Mouse (Mus musculus) thymus, postnatal 0 days (tissue): Measurements from ENCODE around the gene Camk1g. TPM values are rescaled to one million over a fixed set of nuclear protein-coding genes. Genes with fewer than 3 reads are reported as not detected.

Experiments used
- DNase-seq: peaks from one replicate; pipeline ENCODE4 v3.0.0-alpha.2; 2015; ENCODE audit warnings: low spot score
- polyA plus RNA-seq: library from polyadenylated mRNA; unstranded; fragments of >200 nt; fragmentation: Nextera tagmentation; extraction: Ambion mirVana; gene quantifications from 2 replicates; pipeline ENCODE4 v1.2.1, GENCODE M21; 2015

The Camk1g gene
- 1.0 and 2.6 TPM in 2 replicates for polyA plus RNA-seq

GRCm38 (mm10) chr1:193370096-193370495, at the start of gene Camk1g:
Gene Camk1g (minus strand): TSS chr1:193370298.
- peak; percentile 44 for DNase-seq

- DNase-seq = no peak
Observed at GRCm38 (mm10) chr1:193419168-193419567, 49.1 kb upstream of the Camk1g start.

GRCm38 (mm10) chr1:193418656-193419055, 48.6 kb upstream of the Camk1g start:
- no peak for DNase-seq

GRCm38 (mm10) chr1:193414067-193414466, 44.0 kb upstream of the Camk1g start:
- no peak for DNase-seq

- no peak for DNase-seq
Observed at GRCm38 (mm10) chr1:193413368-193414000, 43.4 kb upstream of the Camk1g start.

- DNase-seq = peak; percentile 16
Observed at GRCm38 (mm10) chr1:193407487-193407886, 37.4 kb upstream of the Camk1g start.

- DNase-seq = no peak
Observed at GRCm38 (mm10) chr1:193406059-193406642, 36.1 kb upstream of the Camk1g start.

GRCm38 (mm10) chr1:193401695-193402094, 31.6 kb upstream of the Camk1g start:
- no peak for DNase-seq

GRCm38 (mm10) chr1:193400348-193400747, 30.2 kb upstream of the Camk1g start:
- DNase-seq = no peak

GRCm38 (mm10) chr1:193398728-193399437, 28.8 kb upstream of the Camk1g start:
- DNase-seq = no peak

GRCm38 (mm10) chr1:193397109-193397508, 27.0 kb upstream of the Camk1g start:
- DNase-seq = no peak

- DNase-seq = no peak
Observed at GRCm38 (mm10) chr1:193392266-193392665, 22.2 kb upstream of the Camk1g start.

GRCm38 (mm10) chr1:193390004-193390403, 19.9 kb upstream of the Camk1g start:
- DNase-seq = no peak

GRCm38 (mm10) chr1:193389505-193389904, 19.4 kb upstream of the Camk1g start:
- no peak for DNase-seq

GRCm38 (mm10) chr1:193387241-193387640, 17.1 kb upstream of the Camk1g start:
- DNase-seq = no peak

- DNase-seq = peak; percentile 73
Observed at GRCm38 (mm10) chr1:193386136-193386535, 16.0 kb upstream of the Camk1g start.

GRCm38 (mm10) chr1:193382841-193383462, 12.9 kb upstream of the Camk1g start:
- DNase-seq = peak; percentile 68

- peak; percentile 75 for DNase-seq
Observed at GRCm38 (mm10) chr1:193382435-193382834, 12.3 kb upstream of the Camk1g start.

GRCm38 (mm10) chr1:193381597-193382404, 11.7 kb upstream of the Camk1g start:
- no peak for DNase-seq

GRCm38 (mm10) chr1:193380877-193381276, 10.8 kb upstream of the Camk1g start:
- no peak for DNase-seq

GRCm38 (mm10) chr1:193379634-193380033, 9.5 kb upstream of the Camk1g start:
- no peak for DNase-seq
